Mouse (Mus musculus): Measurements from ENCODE around the gene Fbxl17.

The Fbxl17 gene

GRCm38 (mm10) chr17:63017605-63018167 lies 482.1 kb downstream of the Fbxl17 start:
- no peak for DNase-seq

GRCm38 (mm10) chr17:63012571-63012923 lies 487.3 kb downstream of the Fbxl17 start:
- DNase-seq, result no peak

GRCm38 (mm10) chr17:63011893-63012570 lies 487.8 kb downstream of the Fbxl17 start:
- DNase-seq, result peak in 1 of 2 experiments; percentile 31

DNA sequence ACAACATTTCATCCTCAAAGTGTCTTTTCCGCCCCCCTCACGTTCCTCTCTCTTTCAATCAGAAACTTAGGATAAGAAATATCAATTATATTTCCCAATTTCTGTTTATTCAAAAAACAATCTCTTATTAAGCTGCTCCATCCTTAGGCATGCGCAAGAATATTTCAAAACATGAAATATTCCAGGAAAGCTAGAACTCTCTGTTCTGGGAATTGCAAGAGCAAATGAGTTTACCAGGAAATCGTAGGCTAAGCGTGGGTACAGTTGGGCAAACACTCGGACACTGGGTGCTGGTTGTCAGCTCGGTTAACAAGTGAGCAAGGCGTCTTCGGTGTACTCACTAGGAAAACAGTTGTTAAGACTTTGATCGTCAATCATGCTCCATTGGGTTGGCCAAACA lies 489.0 kb downstream of the Fbxl17 start:
- no peak for DNase-seq

GRCm38 (mm10) chr17:63008788-63009187 lies 491.0 kb downstream of the Fbxl17 start:
- no peak for DNase-seq

DNA sequence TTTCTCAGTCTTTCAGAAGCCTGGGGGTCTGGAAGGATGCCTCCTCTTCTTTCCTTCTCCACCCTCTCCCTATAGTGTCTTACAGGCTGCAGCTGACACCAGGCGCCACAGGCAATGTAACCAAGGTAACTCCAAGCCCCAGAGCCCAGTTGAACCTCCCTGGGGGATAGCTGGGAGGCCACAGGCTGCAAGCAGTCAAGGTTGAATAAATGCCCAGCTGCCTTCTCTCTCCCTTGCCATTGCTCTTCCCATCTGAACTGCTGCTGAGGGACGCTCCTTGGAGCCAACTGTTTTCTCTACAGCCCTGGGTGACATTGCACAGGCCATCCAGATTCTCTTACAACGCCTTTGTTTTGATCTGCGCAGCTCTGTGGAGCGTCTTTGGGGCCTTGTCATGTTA lies 491.5 kb downstream of the Fbxl17 start:
- DNase-seq, result no peak

DNA sequence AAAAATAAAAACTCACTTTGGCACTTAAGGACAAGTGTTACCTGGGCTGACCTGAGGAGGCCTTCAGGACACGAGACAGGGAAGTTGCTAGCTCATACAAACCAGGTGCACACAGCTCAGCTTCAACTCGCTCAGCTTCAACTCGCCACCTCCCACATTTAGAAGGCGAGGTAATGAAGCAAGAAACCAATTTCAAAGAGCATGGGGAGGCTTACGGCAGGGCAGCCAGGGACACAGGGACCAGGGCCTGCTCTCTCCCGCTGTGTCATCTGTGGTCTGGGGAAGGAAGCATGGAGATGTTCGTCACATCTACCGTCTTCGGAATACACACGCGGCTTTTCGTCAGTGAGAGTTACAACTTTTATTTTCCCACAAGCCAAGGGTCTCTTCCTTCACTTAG lies 491.9 kb downstream of the Fbxl17 start:
- DNase-seq, result no peak
